Mouse (Mus musculus) CH12.LX (cell line): ENCODE results near the gene Cyb5rl. TPM values are rescaled to one million over a fixed set of nuclear protein-coding genes. Genes with fewer than 3 reads are reported as not detected.
A peak's percentile ranks its signal among the peaks of the same experiment; 100 is the strongest.

Experiments used
- DNase-seq: peaks from one replicate; pipeline ENCODE4 v3.0.0-alpha.2; 2013; ENCODE audit errors: extremely low read depth
- H3K27ac ChIP-seq: 2 replicates; pipeline ENCODE4 v1.5.1; 2012; ENCODE audit warnings: low read depth, mild to moderate bottlenecking, control low read depth, moderate library complexity; ENCODE audit not compliant: insufficient read depth
- H3K27me3 ChIP-seq: replicated peaks from 2 replicates; pipeline ENCODE3; 2012; ENCODE audit warnings: inconsistent platforms
- H3K36me3 ChIP-seq, 2 experiments: replicated peaks in 1 of 2; 2 replicates each; pipeline versions ENCODE3 to v1.6.1; 2012; ENCODE audit warnings: inconsistent platforms in 1 of 2, low read length in 1 of 2, mild to moderate bottlenecking in 1 of 2, mixed read lengths in 1 of 2, moderate library complexity in 1 of 2; ENCODE audit not compliant: control insufficient read depth in 1 of 2, insufficient read depth in 1 of 2
- H3K4me1 ChIP-seq, 2 experiments: 2 replicates each; pipeline ENCODE4 v1.6.1; 2012; ENCODE audit warnings: inconsistent platforms in 1 of 2, moderate library complexity in 1 of 2; ENCODE audit not compliant: insufficient read depth in 2 of 2, control insufficient read depth in 1 of 2
- H3K4me2 ChIP-seq: 2 replicates; pipeline ENCODE4 v1.6.1; 2012; ENCODE audit warnings: low read depth, mild to moderate bottlenecking, control low read depth; ENCODE audit not compliant: poor library complexity, insufficient read depth, severe bottlenecking
- H3K4me3 ChIP-seq, 3 experiments: fragments of 150-350 bp in 1 of 3; sonication (generic) in 1 of 3; replicated peaks in 1 of 3; 2 replicates each; pipeline versions ENCODE3 to v1.5.1; 2011 to 2012; ENCODE audit warnings: low read depth in 2 of 3, low read length in 2 of 3, mild to moderate bottlenecking in 2 of 3, moderate library complexity in 2 of 3, control low read depth in 1 of 3, improper control_type of control experiment in 1 of 3, inconsistent platforms in 1 of 3, mixed read lengths in 1 of 3; ENCODE audit not compliant: poor library complexity in 1 of 3
- H3K79me2 ChIP-seq: replicated peaks from 2 replicates; pipeline ENCODE4 v1.6.1; 2012; ENCODE audit warnings: mild to moderate bottlenecking, moderate library complexity; ENCODE audit not compliant: control insufficient read depth, poor library complexity, insufficient read depth, severe bottlenecking; ENCODE audit errors: extremely low read depth
- H3K9ac ChIP-seq: 2 replicates; pipeline ENCODE4 v1.6.1; 2012; ENCODE audit warnings: low read depth, mild to moderate bottlenecking, control low read depth, moderate library complexity; ENCODE audit not compliant: insufficient read depth
- H3K9me3 ChIP-seq: replicated peaks from 2 replicates; pipeline ENCODE3; 2012; ENCODE audit warnings: low read length, inconsistent platforms, mixed read lengths
- CHD1 ChIP-seq: IDR thresholded peaks from 2 replicates; pipeline ENCODE4 v1.6.1; 2012; ENCODE audit warnings: low read depth, low read length, improper control_type of control experiment, inconsistent platforms
- CHD2 ChIP-seq: IDR thresholded peaks from 2 replicates; pipeline ENCODE4 v1.6.1; 2011; ENCODE audit warnings: low read length, improper control_type of control experiment
- CTCF ChIP-seq, 2 experiments: IDR thresholded peaks in 1 of 2; conservative IDR thresholded peaks in 1 of 2; 2 replicates each; pipeline ENCODE4 v1.5.1; 2011 to 2012; ENCODE audit warnings: low read depth in 2 of 2, low read length in 2 of 2, improper control_type of control experiment in 1 of 2, inconsistent platforms in 1 of 2, mild to moderate bottlenecking in 1 of 2, moderate library complexity in 1 of 2
- ELF1 ChIP-seq: IDR thresholded peaks from 2 replicates; pipeline ENCODE4 v1.6.1; 2014; ENCODE audit warnings: low read depth, mild to moderate bottlenecking, inconsistent platforms, low read length, improper control_type of control experiment
- EP300 ChIP-seq: IDR thresholded peaks from 2 replicates; pipeline ENCODE4 v1.6.1; 2011; ENCODE audit warnings: low read length, improper control_type of control experiment
- ETS1 ChIP-seq: conservative IDR thresholded peaks from 2 replicates; pipeline ENCODE4 v1.6.1; 2012; ENCODE audit warnings: low read depth, mild to moderate bottlenecking, inconsistent platforms, low read length, improper control_type of control experiment, moderate library complexity
- JUN ChIP-seq: IDR thresholded peaks from 2 replicates; pipeline ENCODE4 v1.6.1; 2011; ENCODE audit warnings: low read depth, mild to moderate bottlenecking, low read length, improper control_type of control experiment, moderate library complexity; ENCODE audit not compliant: insufficient read depth
- MAX ChIP-seq: IDR thresholded peaks from 2 replicates; pipeline ENCODE4 v1.6.1; 2011; ENCODE audit warnings: low read length, improper control_type of control experiment
- MYC ChIP-seq: IDR thresholded peaks from 2 replicates; pipeline ENCODE4 v1.6.1; 2011; ENCODE audit warnings: low read depth, mild to moderate bottlenecking, improper control_type of control experiment, low read length
- NELFE ChIP-seq: IDR thresholded peaks from 2 replicates; pipeline ENCODE4 v1.6.1; 2011; ENCODE audit warnings: low read depth, low read length, improper control_type of control experiment
- POLR2AphosphoS2 ChIP-seq: IDR thresholded peaks from 2 replicates; pipeline ENCODE4 v1.6.1; 2011; ENCODE audit warnings: low read depth, low read length, improper control_type of control experiment
- RCOR1 ChIP-seq: conservative IDR thresholded peaks from 2 replicates; pipeline ENCODE4 v1.6.1; 2012; ENCODE audit warnings: low read depth, mild to moderate bottlenecking, inconsistent platforms, low read length, improper control_type of control experiment
- TBP ChIP-seq: conservative IDR thresholded peaks from 2 replicates; pipeline ENCODE4 v1.6.1; 2011; ENCODE audit warnings: low read depth, low read length, improper control_type of control experiment
- TCF12 ChIP-seq: IDR thresholded peaks from 2 replicates; pipeline ENCODE4 v1.6.1; 2014; ENCODE audit warnings: low read depth, mild to moderate bottlenecking, inconsistent platforms, low read length, improper control_type of control experiment
- dilution Hi-C: fragments of 300-500 bp; cut with MboI; formaldehyde crosslinking; loops from 2 replicates; pipeline ENCODE4 v1.14.3; 2020; ENCODE audit warnings: low sequenced_read_pairs; ENCODE audit not compliant: extremely low pct_unique_long_range_greater_than_20kb, extremely low pct_ligation_motif_present
- in situ Hi-C: fragments of 300-500 bp; cut with MboI; formaldehyde crosslinking; loops from 3 replicates; pipeline ENCODE4 v1.14.3; 2019; ENCODE audit warnings: low sequenced_read_pairs, low pct_ligation_motif_present, low pct_unique_long_range_greater_than_20kb, mixed read lengths
- polyA plus RNA-seq: library from polyadenylated mRNA; unstranded; fragments of >175 nt; gene quantifications from 2 replicates; pipeline ENCODE4 v1.2.1, GENCODE M21; 2012; ENCODE audit warnings: low read depth; ENCODE audit not compliant: insufficient read length
- total RNA-seq, 2 experiments: library from RNA; depleted of rRNA; stranded (reverse); fragments of 300-350 nt in 1 of 2; fragments of >200 nt in 1 of 2; gene quantifications; 2 replicates each; pipeline ENCODE4 v1.2.3; 2012 to 2014

The Cyb5rl gene
- total and polyA plus RNA-seq, 3 experiments, result 14.0 to 22.7 (median 19.3) TPM

DNA sequence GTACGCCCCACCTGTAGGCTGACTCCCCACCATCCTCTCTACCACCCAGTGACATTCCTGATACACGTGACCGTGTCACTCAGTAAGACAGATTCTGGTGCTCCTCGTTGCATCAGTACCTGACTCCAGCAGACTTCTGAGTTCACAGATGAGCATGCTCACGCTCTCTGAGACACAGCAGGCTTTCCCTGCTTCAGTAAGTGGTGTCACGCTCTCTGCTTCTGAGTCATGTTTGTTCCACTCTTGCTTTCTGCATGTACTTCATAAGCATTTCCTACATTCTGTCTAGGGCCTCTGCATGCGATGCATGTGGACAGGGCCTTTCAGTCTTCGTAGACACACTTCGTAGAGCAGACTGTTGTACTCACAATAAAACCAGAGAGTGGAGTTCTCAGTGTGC lies 5.6 kb downstream of the Cyb5rl start (continued):
- TF ChIP-seq MAX (peak; percentile 84), CHD2 (no peak), POLR2AphosphoS2 (no peak), TBP (no peak), EP300 (peak; percentile 89), TCF12 (peak; percentile 56; the same call in 1 of the 2 replicates), NELFE (no peak)

DNA sequence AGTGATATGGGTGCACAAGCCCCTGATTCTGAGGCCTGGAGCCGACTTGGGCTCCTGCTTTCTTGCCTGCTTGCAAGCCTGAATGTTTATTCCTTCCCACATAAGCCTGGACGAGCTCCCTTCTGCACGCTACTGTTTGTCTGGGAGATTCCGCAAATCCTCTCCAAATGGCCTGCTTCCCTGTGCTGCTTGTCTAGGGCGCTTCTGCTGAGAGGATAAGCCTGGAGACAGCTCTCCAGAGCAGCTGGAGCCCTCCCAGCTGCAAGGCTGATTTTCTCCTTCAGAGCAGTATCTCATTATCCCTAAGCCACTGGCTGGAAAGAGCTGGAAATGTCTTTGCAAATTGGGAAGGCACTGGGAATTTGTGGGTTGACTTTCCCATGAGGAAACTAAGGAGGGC lies 8.7 kb downstream of the Cyb5rl start:
- Histone ChIP-seq H3K4me3 (no peak overlapping the region), H3K79me2 (no peaks in the 10 kb centered on the region), H3K4me2 (no peak overlapping the region), H3K9ac (no peak overlapping the region), H3K27ac (no peak overlapping the region), H3K36me3 (peaks cover 4 to 78% of the 10 kb centered on the region in 2 experiments), H3K9me3 (no peaks in the 10 kb centered on the region), H3K27me3 (no peaks in the 10 kb centered on the region), H3K4me1 (peaks cover 9 to 22% of the 10 kb centered on the region in 2 experiments)
- DNase-seq, result no peak
- TF ChIP-seq JUN, result no peak
- TF ChIP-seq MYC, result no peak
- TF ChIP-seq CHD1, result no peak
- TF ChIP-seq ELF1, result no peak
- TF ChIP-seq ETS1, result no peak
- no peak for TF ChIP-seq RCOR1
- no peak for TF ChIP-seq CTCF (conservative IDR thresholded peaks at IDR 0.05 in 1 of 2, IDR thresholded peaks at IDR 0.05 in 1 of 2; ENCODE audit: low read depth in 2 of 2, low read length in 2 of 2)
- in situ Hi-C loops (no loop called here), dilution Hi-C loops (no loop called here)

DNA sequence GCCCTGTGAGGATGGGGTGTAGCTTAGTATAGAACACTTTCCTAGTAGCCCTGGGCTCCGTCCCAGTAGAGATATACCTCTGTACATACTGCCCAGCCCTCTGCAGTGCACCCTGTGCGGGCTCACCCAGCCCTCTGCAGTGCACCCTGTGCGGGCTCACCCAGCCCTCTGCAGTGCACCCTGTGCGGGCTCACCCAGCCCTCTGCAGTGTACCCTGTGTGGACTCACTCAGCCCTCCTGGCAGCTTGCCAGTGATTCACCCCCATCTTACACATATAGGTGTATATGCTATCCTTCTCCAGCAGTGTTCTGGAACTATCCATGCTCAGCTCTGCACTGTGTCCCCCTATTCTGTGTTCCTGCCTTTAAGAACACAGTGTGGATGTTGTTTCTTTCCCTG lies 12.1 kb downstream of the Cyb5rl start:
- dilution Hi-C loops (no loop called here), in situ Hi-C loops (no loop called here)
- no peak for DNase-seq
- no peaks in the 10 kb centered on the region for H3K79me2 ChIP-seq
- peaks cover 0 to 11% of the 10 kb centered on the region in 2 experiments; a peak in 1 of 4 replicates for H3K4me1 ChIP-seq
- H3K4me2 ChIP-seq, result no peak overlapping the region
- no peak overlapping the region for H3K9ac ChIP-seq
- H3K27ac ChIP-seq, result no peak overlapping the region
- no peak for TF ChIP-seq CHD2
- H3K9me3 ChIP-seq, result no peaks in the 10 kb centered on the region
- H3K4me3 ChIP-seq, result no peak overlapping the region
- H3K27me3 ChIP-seq, result no peaks in the 10 kb centered on the region
- peaks cover 7 to 80% of the 10 kb centered on the region in 2 experiments for H3K36me3 ChIP-seq
